Mouse (Mus musculus): Measurements from ENCODE around the gene Fsd2.

Gene Fsd2

DNA sequence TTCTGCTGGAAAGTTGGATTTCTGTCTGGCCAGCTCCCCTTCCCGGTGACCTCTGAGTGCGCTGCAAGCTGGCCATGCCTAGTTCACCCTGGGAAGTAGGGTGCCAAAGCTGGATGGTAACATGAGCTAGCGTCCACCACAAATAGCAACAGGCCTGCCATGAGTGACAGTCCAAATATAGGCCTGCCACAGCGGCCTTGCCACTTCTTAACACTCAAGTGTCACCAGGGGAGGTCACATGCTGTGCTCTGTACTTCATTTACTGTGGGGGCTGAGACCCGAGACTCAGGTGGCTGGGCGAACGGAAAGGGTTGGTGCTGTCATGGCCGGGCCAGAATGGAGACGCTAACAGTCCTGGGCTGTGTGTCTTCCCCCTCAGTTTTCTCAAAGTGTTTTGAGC is at the start of gene Fsd2:
TSS of gene Fsd2 (minus strand) at position 53 of the 400 bp plus-strand sequence.
- no peak for DNase-seq (ENCODE audit: low spot score in 2 of 2)

GRCm38 (mm10) chr7:81615031-81615430 is 48.3 kb upstream of the Fsd2 start:
- no peak for DNase-seq (ENCODE audit: low spot score in 2 of 2)

- DNase-seq (ENCODE audit: low spot score in 2 of 2) = no peak
Observed at GRCm38 (mm10) chr7:81612856-81613635, 46.3 kb upstream of the Fsd2 start.

DNA sequence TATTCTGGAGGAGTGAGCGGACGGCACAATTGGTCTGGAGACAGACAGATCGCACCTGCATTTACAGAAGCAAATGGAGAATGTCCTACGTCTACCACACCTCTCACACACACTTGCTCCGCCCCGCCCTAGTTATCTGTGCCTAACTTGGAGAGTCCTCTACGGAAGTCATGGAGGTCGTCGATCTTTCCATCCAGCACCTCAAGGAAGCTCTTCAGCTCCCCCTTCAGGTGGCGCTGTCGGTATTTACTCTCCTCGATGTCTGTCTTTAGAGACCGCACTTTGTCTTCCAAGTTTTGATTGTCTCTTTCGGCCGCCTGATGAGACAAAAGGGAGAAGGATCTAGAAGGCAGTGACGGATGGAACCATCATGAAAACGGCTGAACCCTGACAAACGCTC is 43.4 kb upstream of the Fsd2 start:
- DNase-seq (ENCODE audit: low spot score in 2 of 2) = no peak

DNA sequence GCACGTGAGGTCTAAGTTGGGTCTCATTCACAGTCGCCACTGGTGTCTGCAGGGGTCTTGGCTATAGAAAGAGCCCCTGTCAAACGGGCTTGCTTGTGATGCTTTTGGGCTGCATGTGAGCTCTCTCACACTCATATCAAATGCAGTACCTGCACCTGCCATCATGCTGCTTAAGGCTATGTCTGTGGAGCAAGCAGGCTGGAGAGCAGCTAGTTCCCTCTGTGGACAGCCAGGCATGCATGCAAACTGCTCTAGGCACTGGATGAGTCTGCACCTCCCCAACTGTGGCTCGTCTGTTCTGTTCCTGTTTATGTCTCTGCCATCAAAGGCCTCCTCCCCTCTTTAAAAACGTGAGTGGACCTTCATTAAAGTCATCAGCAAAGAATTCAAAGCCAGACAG is 39.7 kb upstream of the Fsd2 start:
- no peak for DNase-seq (ENCODE audit: low spot score in 2 of 2)

- no peak for DNase-seq (ENCODE audit: low spot score in 2 of 2)
Observed at GRCm38 (mm10) chr7:81605489-81605888, 38.7 kb upstream of the Fsd2 start.

DNA sequence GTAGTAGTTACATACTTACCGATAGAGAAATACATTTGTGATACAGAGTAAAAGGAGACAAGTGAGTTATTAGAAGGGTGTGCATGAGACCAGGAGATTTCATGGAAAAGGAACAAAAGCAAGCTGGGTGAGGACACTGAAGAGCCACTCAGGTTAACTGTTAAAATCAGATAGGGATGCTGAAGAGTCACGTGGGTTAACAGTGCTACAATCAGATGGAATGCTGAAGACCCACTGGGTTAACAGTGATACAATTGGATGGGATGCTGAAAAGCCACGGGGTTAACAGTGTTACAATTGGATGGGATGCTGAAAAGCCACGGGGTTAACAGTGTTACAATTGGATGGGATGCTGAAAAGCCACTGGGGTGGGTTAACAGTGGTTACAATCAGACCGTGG is 38.2 kb upstream of the Fsd2 start:
- no peak for DNase-seq (ENCODE audit: low spot score in 2 of 2)

GRCm38 (mm10) chr7:81599379-81600280 is 32.9 kb upstream of the Fsd2 start:
- no peak for DNase-seq (ENCODE audit: low spot score in 2 of 2)

GRCm38 (mm10) chr7:81597660-81598059 is 30.9 kb upstream of the Fsd2 start:
- no peak for DNase-seq (ENCODE audit: low spot score in 2 of 2)

DNA sequence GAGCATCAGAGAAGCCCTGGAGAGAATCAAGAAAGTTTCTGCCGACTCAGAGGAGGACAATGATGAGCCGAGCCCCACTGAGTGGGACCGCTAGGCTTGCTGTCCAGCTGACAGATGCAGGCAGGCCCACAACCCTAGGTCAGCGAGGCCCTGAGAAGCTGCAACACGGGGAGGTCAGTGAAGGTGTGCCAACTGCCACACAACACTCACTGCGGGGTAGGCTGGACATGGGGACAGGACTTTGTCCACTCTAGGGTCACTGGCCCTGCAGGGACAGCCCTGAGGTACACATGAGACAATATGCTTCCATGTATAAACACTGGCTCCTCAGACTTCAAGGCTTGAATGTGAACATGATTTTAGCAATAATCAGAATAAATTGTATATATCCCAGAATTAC is 29.3 kb upstream of the Fsd2 start:
- DNase-seq (ENCODE audit: low spot score in 2 of 2) = no peak

DNA sequence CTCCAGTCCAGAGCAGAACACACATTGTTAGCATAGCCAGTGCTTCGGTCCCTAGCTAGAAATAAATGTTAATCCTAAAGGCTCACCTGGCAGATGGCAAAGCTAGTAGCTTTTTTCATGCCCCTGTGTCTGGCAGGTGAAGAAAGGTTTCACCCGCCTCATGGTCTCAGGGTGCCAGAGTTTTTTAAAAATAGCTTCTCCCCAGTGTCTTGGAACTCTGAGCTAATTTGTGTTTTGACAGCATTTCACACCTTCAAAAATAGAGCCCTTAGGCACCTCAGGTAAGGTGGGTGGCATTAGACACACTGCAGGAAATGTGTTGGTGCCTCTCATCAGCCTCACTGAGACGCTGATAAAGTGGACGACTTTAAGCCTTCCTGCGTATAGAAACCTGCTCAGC is 28.3 kb upstream of the Fsd2 start:
- DNase-seq (ENCODE audit: low spot score in 2 of 2) = no peak

DNA sequence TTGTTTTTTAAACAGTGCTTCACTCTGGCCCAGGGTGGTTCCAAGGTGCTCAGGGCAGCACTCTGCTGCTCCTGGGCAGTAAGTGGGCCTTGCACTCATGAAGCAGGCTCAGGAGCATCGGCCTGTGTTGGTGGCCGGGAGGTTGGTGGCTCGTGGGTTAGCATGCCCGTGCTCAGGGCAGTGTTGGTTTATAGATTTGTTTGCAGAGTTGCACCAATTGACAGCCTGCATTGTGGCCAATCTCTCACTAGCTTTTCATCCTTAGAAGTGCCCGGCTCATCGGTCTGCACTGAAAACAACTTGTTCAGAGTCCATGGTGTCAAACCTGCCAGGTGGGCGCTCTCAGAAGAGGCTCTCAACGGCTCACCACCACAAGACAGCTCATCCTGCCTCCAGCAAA is 26.6 kb upstream of the Fsd2 start:
- no peak for DNase-seq (ENCODE audit: low spot score in 2 of 2)

DNA sequence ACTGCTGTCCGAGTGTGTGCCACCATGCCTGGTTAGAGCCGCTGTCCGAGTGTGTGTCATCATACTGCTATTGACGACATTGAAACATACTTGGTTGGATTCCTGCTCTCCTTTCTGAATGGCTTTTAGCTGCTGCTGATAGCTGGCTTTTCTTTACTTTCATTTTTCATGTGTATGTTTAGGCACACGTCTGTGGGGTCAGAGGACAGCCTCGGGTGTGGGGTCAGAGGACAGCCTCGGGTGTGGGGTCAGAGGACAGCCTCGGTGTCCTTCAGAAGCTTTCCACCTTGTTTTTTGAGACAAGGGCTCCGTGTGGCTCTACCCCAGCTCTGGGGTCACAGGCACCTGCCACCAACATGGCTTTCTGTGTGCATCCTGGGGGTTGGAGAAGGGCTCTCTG is 25.9 kb upstream of the Fsd2 start:
- DNase-seq (ENCODE audit: low spot score in 2 of 2) = no peak

- DNase-seq (ENCODE audit: low spot score in 2 of 2) = no peak
Observed at GRCm38 (mm10) chr7:81587238-81587637, 20.5 kb upstream of the Fsd2 start.

DNA sequence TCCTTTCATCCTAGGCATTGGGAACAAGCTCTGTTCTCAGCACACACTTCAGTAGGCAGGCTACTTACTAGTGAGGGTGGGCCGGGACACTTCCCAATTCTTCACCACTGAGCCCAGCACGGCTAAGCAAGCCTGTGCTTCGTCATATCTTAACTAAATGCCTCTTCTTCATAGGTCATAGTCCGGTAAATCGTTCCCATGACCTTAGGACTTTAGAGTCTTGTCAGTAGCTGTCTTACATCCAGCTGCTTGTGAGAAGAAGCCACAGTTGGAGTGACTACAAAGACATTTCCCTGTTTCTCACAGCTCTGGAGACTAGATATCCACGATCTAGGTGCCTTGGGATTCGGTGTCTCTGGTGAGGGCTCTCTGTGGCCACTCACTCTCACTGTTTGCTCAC is 18.6 kb upstream of the Fsd2 start:
- no peak for DNase-seq (ENCODE audit: low spot score in 2 of 2)

GRCm38 (mm10) chr7:81583512-81583911 is 16.8 kb upstream of the Fsd2 start:
- DNase-seq (ENCODE audit: low spot score in 2 of 2) = no peak

GRCm38 (mm10) chr7:81579312-81579711 is 12.6 kb upstream of the Fsd2 start:
- DNase-seq (ENCODE audit: low spot score in 2 of 2) = no peak

DNA sequence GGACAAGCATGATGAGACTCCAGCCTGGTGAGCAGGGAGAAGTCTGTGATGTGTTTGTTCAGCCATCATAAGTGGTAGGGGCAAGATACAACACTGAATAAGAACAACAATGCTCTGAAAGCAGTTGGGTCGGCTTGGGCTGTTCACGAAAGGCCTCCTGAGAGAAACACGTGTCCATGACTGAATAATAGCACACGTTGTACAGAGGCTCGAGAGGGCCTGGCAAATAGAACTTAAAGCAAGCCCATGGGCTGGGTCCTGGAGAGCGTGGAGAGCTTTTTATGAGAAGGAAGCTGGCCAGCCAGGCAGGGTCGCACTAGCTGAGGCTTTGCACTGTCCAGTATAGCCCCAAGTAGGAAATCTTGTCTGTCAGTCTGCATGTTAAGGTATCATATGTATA is 11.7 kb upstream of the Fsd2 start:
- DNase-seq (ENCODE audit: low spot score in 2 of 2) = no peak

DNA sequence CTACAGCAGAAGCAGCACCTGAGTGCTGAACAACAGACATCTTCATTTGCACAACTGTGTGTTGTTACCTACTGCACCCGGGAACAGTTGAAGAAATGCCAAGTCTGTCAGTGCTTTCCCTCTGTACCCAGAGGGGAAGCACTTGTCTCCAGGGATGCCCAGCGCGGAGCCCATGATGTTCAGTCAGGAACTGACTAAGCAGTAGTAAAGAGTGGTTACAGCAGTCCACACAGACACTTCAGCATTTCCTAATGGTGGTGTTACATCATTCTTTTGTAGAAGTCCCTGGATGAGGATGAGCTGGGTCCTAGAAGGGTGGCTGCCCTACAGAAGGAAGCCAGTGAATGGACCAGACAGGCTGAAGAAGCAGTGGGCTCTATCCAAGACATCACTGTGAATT is 11.1 kb upstream of the Fsd2 start:
- DNase-seq (ENCODE audit: low spot score in 2 of 2) = no peak

- no peak for DNase-seq (ENCODE audit: low spot score in 2 of 2)
Observed at GRCm38 (mm10) chr7:81575606-81576005, 8.9 kb upstream of the Fsd2 start.

DNA sequence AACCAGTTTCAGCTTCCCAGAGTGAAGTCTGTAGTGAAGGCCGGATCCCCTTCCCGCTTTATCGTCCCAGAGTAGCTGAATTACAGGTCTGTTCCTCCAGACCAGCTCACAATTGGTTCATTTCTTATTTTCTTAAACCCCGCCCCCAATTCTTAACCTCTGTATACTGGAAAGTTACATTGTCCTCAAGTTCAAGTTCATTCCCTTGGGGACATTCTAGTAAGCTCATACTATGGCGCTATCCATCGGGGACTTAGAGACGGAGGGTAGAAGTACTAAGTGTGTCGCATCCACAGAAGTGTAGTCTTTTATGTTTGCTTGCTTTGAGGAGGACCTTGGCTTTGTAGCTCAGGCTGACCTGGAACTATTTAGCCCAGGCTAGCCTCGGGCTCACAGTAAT is 7.1 kb upstream of the Fsd2 start:
- DNase-seq (ENCODE audit: low spot score in 2 of 2) = no peak

DNA sequence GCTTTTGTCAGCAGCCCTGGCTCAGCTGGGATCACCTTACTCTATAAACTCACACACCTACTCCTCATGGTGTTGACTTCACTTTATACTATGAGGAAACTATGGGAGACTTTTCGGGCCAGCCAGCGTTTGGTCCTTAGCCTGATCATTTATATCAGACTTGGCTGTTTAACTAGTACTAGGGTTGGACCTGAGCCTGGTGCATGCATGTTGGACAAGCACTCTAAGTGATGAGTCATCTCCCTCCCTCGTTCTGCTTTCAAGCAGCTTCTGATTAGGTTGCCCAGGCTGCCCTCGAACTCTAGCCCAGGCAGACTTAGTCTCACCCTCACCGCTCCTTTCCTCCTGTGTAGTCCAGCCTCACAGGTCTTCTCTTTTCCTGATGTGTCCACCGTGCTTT is 6.7 kb upstream of the Fsd2 start:
- DNase-seq (ENCODE audit: low spot score in 2 of 2) = no peak

- DNase-seq (ENCODE audit: low spot score in 2 of 2) = no peak
Observed at GRCm38 (mm10) chr7:81572610-81573268, 6.0 kb upstream of the Fsd2 start.
